In genomic region chr1:142893156-142893555, GRCm38 (mm10) we compare ENCODE assay signal across 16 mouse cellular contexts.
"Had no signal": no experiment of that assay in that cellular context is flagged by ENCODE, and none has a peak within 500 bp of the region (broad histone marks: within the 10 kb centered on the region; RNA-seq: fewer than 3 reads in every experiment).

No protein-coding gene starts in this region.

- DNase-seq: retina, postnatal 1 day; right cerebral cortex, adult 18-20 months; right cerebral cortex, postnatal 14 days; right cerebral cortex, postnatal 25 days; right cerebral cortex, postnatal 4 days; spleen, adult 18-20 months; thymus, adult 18-20 months; thymus, adult 2 months; thymus, postnatal 14 days; thymus, postnatal 25 days; thymus, postnatal 36 days; thymus, postnatal 4 days had no signal

- H3K36me3 ChIP-seq: neural tube, embryonic 13.5 days; neural tube, embryonic 15.5 days; stomach, embryonic 15.5 days had no signal

- H3K9me3 ChIP-seq: neural tube, embryonic 13.5 days; neural tube, embryonic 15.5 days; stomach, embryonic 15.5 days had no signal

- H3K9ac ChIP-seq: neural tube, embryonic 13.5 days; neural tube, embryonic 15.5 days; stomach, embryonic 15.5 days had no signal

- H3K4me1 ChIP-seq: neural tube, embryonic 13.5 days; neural tube, embryonic 15.5 days; stomach, embryonic 15.5 days had no signal

- H3K4me3 ChIP-seq: neural tube, embryonic 13.5 days; neural tube, embryonic 15.5 days; stomach, embryonic 15.5 days had no signal

- H3K27me3 ChIP-seq: neural tube, embryonic 13.5 days; neural tube, embryonic 15.5 days; stomach, embryonic 15.5 days had no signal

- H3K27ac ChIP-seq: neural tube, embryonic 13.5 days; neural tube, embryonic 15.5 days; stomach, embryonic 15.5 days; stomach, postnatal 0 days had no signal
